Mouse (Mus musculus) T-helper 1 cell (primary cell): ENCODE measurements around the gene Atrn.
"Not testable (repeated sequence)": the region's sequence is repeated elsewhere in the genome, so short reads cannot be mapped to it uniquely, and the experiment has no call there.

Experiments used
- in situ Hi-C: fragments of 300-600 bp; cut with MboI, MseI; formaldehyde crosslinking; loops from one replicate; pipeline ENCODE4 v1.15.1; 2025; ENCODE audit warnings: high pct_unique_total_duplicates

Atrn gene

GRCm38 (mm10) chr2:130958906-130959305 is 52.6 kb downstream of the Atrn start:
- in situ Hi-C loops: no loop called here

GRCm38 (mm10) chr2:130961851-130962250 is 55.6 kb downstream of the Atrn start:
- in situ Hi-C loops: no loop called here

- in situ Hi-C loops: no loop called here
These were observed 58.7 kb downstream of the Atrn start for GRCm38 (mm10) chr2:130965042-130965441.

GRCm38 (mm10) chr2:130971030-130971429 is 64.7 kb downstream of the Atrn start:
- in situ Hi-C loops: no loop called here

DNA sequence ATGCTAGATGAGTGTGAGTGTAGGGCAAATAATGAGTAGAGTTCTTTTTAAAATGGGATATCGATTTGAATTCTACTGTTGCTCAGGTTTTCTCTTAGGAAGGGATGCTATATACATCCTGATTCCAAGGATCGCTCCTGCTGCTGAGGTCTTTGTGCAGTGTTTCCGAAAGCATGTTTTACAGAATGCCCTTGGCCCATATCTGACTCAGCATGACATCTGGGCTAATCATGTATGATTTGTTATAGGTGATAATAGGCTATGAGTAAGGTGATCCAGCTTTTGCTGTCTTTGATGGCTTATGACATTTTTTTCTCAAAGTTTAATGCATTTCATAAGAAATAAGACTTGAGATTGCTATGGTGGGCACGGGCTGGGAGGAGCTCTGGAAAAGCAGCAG is 66.1 kb downstream of the Atrn start:
- in situ Hi-C loops: no loop called here

GRCm38 (mm10) chr2:130974928-130975327 is 68.6 kb downstream of the Atrn start:
- in situ Hi-C loops: no loop called here

DNA sequence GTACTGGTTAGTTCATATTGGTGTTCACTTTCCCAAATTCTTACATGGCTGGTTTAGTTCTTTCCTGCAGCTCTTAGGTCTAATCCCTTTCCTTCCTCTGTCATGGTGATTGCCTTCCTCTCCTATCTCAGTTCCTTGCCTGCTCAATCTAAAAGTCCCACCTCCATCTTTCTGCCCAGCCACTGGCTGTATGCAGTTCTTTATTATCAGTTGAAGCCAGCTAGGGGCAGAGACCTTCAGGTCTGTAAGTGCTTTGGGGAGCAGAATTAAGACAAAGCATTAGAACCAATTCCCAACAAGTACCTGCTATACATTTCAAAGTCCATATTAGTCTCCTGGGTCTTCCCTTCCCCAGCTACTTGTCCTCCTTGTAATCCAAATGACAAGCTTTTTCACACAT is 71.3 kb downstream of the Atrn start:
- in situ Hi-C loops: no loop called here

- in situ Hi-C loops: no loop called here
These were observed 72.0 kb downstream of the Atrn start for GRCm38 (mm10) chr2:130978058-130978847.

DNA sequence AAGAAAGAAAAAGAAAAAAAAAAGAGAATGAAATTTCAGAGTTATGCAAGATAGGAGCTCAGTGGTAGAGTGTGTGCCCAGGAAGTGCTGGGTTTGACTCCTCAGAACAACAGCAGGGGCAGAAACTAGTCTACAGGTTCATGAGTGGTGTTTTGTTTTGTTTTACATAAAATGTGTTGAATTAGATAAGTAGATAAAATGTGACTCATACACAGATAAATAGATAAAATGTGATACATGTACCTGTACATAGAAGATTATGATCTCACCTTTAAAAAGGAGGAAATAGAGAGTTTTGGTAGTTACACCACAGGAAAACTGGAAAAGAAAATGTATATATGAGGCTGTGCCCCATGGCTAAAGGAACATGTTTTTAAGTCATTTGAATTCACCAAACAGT is 72.8 kb downstream of the Atrn start:
- in situ Hi-C loops: no loop called here

DNA sequence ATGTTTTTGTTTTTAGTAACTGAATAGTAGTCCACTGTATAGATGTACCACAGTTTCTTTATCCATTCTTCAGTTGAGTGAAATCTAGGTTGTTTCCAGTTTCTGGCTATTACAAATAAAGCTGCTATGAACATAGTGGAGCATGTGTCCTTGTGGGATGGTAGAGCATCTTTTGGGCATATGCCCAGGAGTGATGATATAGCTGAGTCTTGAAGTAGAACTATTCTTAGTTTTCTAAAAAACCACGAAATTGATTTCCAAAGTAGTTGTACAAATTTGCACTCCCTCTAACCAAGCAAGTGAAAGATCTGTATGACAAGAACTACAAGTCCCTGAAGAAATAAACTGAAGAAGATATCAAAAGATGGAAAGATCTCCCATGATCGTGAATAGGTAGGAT is 86.5 kb downstream of the Atrn start:
- in situ Hi-C loops: no loop called here

DNA sequence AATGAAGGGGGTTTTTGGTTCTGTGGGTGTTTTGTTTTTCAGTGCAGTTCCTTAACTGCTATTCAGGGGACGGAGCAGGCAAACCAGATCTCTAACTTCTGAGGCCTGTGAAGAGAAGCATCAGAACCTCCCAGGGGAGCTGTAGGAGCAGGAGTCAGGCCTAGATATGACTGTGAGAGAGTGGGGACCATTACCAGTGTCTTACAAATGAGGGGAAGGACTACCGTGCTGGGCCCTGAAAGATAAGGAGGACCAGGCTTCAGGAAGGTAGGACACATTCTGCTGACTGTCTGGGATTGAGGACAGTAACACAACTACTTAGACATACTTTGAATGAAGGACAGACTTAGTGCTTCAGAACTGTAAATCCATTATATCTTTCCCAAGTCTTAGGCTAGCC is 102.8 kb downstream of the Atrn start:
- in situ Hi-C loops: no loop called here

GRCm38 (mm10) chr2:131010566-131010965 is 104.3 kb downstream of the Atrn start:
- in situ Hi-C loops: no loop called here

DNA sequence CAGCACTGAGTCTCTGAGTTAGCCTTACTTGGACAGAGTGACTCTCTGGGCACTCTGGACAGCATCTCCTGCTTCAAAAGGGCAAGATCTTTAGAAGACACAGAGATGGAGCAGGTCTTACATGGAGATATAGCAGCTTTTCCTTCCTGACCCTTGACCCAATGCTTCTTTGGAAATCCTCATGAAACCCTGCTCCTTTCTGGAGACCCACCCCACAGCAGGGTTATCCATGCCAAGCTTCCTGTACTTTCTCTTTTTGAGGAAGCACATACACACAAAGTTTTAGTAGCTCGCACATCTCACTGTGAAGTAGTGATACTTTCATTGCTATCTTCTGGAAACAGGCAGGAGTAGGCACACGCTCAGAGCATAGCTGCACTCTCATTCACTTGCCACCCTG is 118.9 kb downstream of the Atrn start:
- in situ Hi-C loops: no loop called here

DNA sequence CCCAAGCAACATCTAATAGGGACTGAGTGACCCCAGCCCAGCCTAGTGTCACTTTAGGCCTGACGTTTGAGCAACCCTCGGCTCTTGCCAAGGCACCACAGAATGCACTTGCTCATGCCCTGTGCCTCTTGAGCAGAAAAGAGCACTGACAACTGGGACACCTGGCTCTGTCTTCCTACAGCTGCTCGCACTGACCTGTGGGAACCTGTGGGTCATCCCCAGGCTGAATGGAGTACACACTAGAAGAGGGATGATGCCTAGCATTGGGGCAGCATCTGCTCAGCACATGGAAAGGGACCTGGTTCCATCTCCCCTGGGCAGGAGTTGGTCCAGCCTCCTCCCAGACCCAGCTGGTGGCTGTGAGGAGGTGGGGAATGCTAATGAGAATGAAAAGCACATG is 120.6 kb downstream of the Atrn start:
- in situ Hi-C loops: no loop called here

- in situ Hi-C loops: no loop called here
These were observed 123.0 kb downstream of the Atrn start for GRCm38 (mm10) chr2:131029065-131029935.

DNA sequence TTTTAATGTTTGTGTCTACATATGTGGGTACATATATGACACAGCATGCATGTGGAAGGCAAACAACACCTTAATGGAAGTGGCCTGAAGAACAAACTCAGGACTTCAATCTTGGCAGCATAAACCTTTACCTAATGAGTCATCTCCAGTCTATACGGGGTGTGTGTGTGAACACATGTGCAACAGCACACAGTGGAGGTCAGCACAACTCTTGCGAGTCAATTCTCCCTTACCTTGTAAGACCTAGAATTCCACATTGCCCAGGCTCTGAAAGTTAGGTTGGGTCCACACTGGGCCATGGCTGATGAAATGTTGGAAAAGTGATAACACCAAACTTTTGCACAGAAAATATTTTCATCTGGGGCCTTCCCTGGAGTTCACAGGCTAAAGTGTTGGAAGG is 124.3 kb downstream of the Atrn start:
- in situ Hi-C loops: no loop called here

DNA sequence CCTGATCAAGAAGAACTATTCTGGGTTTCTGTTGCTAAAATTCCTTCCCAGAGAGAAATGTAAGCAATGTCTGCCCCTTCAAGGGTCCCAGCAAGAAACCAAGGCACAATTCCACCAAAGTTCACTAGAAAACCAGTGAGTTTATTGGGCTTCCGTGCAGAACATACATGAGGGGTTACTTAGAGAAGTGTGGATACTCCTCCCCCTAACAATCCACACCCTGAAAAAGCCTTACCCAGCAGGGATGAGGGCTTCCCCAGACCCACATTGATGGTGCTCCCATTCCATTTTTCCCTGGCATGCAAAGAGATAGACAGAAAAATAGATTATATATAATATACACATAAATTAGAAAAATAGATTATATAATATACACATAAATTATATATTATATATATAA is 124.7 kb downstream of the Atrn start:
- in situ Hi-C loops: no loop called here

DNA sequence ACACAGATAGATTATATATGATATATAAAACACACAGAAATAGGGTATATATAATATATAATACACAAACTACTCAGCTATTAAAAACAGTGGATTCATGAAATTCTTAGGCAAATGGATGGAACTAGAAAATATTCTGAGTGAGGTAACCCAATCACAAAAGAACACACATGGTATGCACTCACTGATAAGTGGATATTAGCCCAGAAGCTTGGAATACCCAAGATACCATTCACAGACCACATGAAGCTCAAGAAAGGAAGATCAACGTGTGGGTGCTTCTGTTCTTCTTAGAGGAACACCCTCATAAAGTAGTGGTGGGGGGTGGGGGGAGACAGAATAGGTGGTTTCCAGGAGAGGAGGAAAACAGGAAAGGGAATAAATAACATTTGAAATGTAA is 125.1 kb downstream of the Atrn start:
- in situ Hi-C loops: not testable (repeated sequence)

DNA sequence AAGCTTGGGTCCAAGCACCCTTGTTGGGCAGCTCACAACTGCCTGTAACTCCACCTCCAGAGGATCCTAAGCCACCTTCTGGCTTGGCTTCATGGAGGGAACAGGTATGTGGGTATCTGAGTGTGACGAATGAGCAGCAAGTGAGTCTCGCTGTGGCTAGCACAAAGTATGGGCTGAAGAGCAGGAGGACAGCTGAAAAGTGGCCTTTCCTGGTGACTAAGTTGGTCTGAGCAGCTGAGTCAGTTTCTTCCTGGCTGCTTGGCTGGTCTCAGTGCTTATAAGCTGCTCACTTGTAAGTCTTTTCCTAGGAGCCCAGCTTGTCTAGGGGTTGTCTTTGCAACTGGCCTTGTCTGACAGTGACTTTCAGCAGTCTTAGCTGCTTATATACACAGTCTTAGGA is 130.0 kb downstream of the Atrn start:
- in situ Hi-C loops: no loop called here

DNA sequence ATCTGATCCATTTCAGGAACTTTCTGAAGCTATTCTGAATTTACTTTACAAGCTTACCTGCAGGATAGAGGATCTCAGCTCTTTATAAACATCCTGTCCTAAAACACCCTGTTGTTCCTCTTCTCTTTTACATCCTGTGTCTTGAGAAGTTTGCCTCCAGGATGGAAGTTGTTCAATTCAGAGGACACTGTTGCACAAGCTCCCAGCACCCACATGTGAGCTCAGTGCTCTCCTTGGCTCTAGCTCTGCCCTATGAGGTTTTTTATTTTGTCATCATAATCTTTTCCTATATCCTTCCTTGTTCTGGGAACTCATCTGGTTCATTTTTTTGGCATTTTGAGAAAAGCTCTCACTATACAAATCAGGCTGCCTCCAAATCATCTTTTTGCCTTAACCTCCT is 130.5 kb downstream of the Atrn start:
- in situ Hi-C loops: no loop called here

GRCm38 (mm10) chr2:131037226-131037990 is 131.1 kb downstream of the Atrn start:
- in situ Hi-C loops: no loop called here

- in situ Hi-C loops: no loop called here
These were observed 131.9 kb downstream of the Atrn start for GRCm38 (mm10) chr2:131038197-131038596.
